Mouse (Mus musculus) T-cell, adult 66 days (primary cell): ENCODE results near the gene Mrrf. TPM values are rescaled to one million over a fixed set of nuclear protein-coding genes. Genes with fewer than 3 reads are reported as not detected.

Experiments used
- total RNA-seq, 2 experiments: library from RNA; stranded (reverse); gene quantifications; 3 replicates in 1 of 2; 4 replicates in 1 of 2; pipeline ENCODE4 v1.2.4; 2023

The Mrrf gene
- total RNA-seq, result 10 to 100 TPM; 14.3 to 14.9 TPM

GRCm38 (mm10) chr2:36136300-36136941 lies at the start of gene Mrrf, which contains the start of gene Rbm18:
TSS of gene Mrrf (plus strand) at chr2:36136389.
TSS of gene Rbm18 (minus strand) at chr2:36136773.

GRCm38 (mm10) chr2:36104956-36105741 lies 31.0 kb upstream of the Mrrf start, which contains the start of gene Lhx6:
TSS of gene Lhx6 (minus strand) at chr2:36105408.

GRCm38 (mm10) chr2:36230366-36230765 lies 94.2 kb downstream of the Mrrf start, which contains the start of gene Ptgs1:
TSS of gene Ptgs1 (plus strand) at chr2:36230426.

Other genes with a start within 250 kb of the Mrrf start
- gene Ttll11, start 156.5 kb upstream of the Mrrf start, total RNA-seq, result 1 to 10 TPM in 1 of 2 experiments, under 1 TPM in 1; 0.44 to 1.1 TPM
- 10 to 100 TPM; 51.4 to 52.6 TPM for gene Ndufa8, start 87.0 kb upstream of the Mrrf start, total RNA-seq
- not detected for gene Morn5, start 86.9 kb upstream of the Mrrf start, total RNA-seq
- gene Lhx6, start 31.0 kb upstream of the Mrrf start, total RNA-seq, result not detected
- 10 to 100 TPM; 42.8 to 45.6 TPM for gene Rbm18, start 384 bp downstream of the Mrrf start, total RNA-seq
- gene Ptgs1, start 94.0 kb downstream of the Mrrf start, total RNA-seq, result 1 to 10 TPM; 1.2 to 2.2 TPM
- not detected for gene Olfr338, start 237.1 kb downstream of the Mrrf start, total RNA-seq